Mouse (Mus musculus) intestine, embryonic 16.5 days (tissue): ENCODE measurements around the gene Thumpd3. TPM values are rescaled to one million over a fixed set of nuclear protein-coding genes. Genes with fewer than 3 reads are reported as not detected.
A peak's percentile ranks its signal among the peaks of the same experiment; 100 is the strongest.

Experiments
- ATAC-seq: fragments of 200-750 bp; cut with Nextera tagmentation; 2 replicates; pipeline ENCODE4 v1.8.0; 2017; ENCODE audit warnings: moderate TSS enrichment, moderate library complexity
- H3K27ac ChIP-seq: fragments of 300-500 bp; sonication (generic); 2 replicates; pipeline ENCODE4 v1.5.1; 2014; ENCODE audit warnings: mild to moderate bottlenecking, low read length
- H3K27me3 ChIP-seq: fragments of 300-500 bp; sonication (generic); replicated peaks from 2 replicates; pipeline ENCODE4 v1.6.1; 2014; ENCODE audit warnings: low read length, control low read depth, mixed read lengths; ENCODE audit not compliant: control insufficient read depth, insufficient read depth
- H3K36me3 ChIP-seq: fragments of 300-500 bp; sonication (generic); 2 replicates; pipeline ENCODE4 v1.6.1; 2014; ENCODE audit warnings: low read length, control low read depth; ENCODE audit not compliant: control insufficient read depth, insufficient read depth
- H3K4me1 ChIP-seq: fragments of 300-500 bp; sonication (generic); 2 replicates; pipeline ENCODE4 v1.6.1; 2014; ENCODE audit warnings: low read length, control low read depth, mixed read lengths; ENCODE audit not compliant: control insufficient read depth, insufficient read depth
- H3K4me2 ChIP-seq: fragments of 300-500 bp; sonication (generic); 2 replicates; pipeline ENCODE4 v1.6.1; 2014; ENCODE audit warnings: low read depth, low read length, control low read depth
- H3K4me3 ChIP-seq: fragments of 300-500 bp; sonication (generic); 2 replicates; pipeline ENCODE4 v1.5.1; 2014; ENCODE audit warnings: mild to moderate bottlenecking, low read length
- H3K9ac ChIP-seq: fragments of 300-500 bp; sonication (generic); 2 replicates; pipeline ENCODE4 v1.6.1; 2014; ENCODE audit warnings: low read depth, low read length
- H3K9me3 ChIP-seq: fragments of 300-500 bp; sonication (generic); 2 replicates; pipeline ENCODE4 v1.6.1; 2016; ENCODE audit warnings: low read length, control low read depth; ENCODE audit not compliant: control insufficient read depth
- WGBS: fragments of 180-500 bp; shearing (Covaris S2); extraction: QIAGEN DNeasy Blood & Tissue Kit; methylation state at CpG from one replicate; pipeline ENCODE4 v1.1.7; 2014; 5-methylcytosine and 5-hydroxymethylcytosine counted together
- polyA plus RNA-seq: library from polyadenylated mRNA; unstranded; fragments of >200 nt; fragmentation: Nextera tagmentation; extraction: Ambion mirVana; gene quantifications from 2 replicates; pipeline ENCODE4 v1.2.1, GENCODE M21; 2015

Thumpd3 gene
- polyA plus RNA-seq, 1 experiment from 2014 or later: 63.0 TPM

- Histone ChIP-seq H3K4me1 (peaks cover 7% of the 10 kb centered on the region; the same call in 1 of the 2 replicates), H3K27me3 (no peaks in the 10 kb centered on the region), H3K36me3 (no peaks in the 10 kb centered on the region), H3K27ac (no peak overlapping the region), H3K9ac (no peak overlapping the region), H3K4me3 (no peak overlapping the region), H3K9me3 (no peaks in the 10 kb centered on the region), H3K4me2 (no peak overlapping the region)
- no peak for ATAC-seq
- WGBS: 71% methylated on average over 3 of the region's 3 CpGs
Measured at GRCm38 (mm10) chr6:113032121-113032520, 13.9 kb upstream of the Thumpd3 start.

- Histone ChIP-seq H3K4me3 (no peak overlapping the region), H3K9me3 (no peaks in the 10 kb centered on the region), H3K4me2 (no peak overlapping the region), H3K36me3 (no peaks in the 10 kb centered on the region), H3K9ac (no peak overlapping the region), H3K4me1 (peaks cover 10% of the 10 kb centered on the region; the same call in 1 of the 2 replicates), H3K27me3 (no peaks in the 10 kb centered on the region), H3K27ac (no peak overlapping the region)
- WGBS: 80% methylated on average over 2 of the region's 2 CpGs
- no peak for ATAC-seq
Measured at GRCm38 (mm10) chr6:113033185-113033584, 12.8 kb upstream of the Thumpd3 start.

DNA sequence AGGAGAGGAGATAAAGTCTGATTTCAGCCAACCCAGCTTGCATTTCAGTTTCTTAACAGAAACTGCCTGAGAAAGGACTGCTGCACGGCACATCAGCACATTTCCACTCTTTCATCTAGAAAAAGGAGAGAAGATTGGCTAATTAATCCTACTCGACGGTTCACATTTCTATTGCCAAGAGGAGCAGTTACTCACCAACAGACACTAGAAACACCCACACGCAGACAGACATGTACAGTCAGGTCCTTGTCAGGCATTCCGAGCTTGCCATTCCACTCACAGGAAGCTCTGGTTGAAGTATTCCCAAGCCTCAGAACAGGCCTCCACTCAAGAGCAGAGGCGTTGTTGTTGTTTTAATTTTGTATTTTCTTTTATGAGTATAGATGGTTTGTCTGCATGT lies 11.6 kb upstream of the Thumpd3 start:
- WGBS: 66% methylated on average over 6 of the region's 6 CpGs
- no peak for ATAC-seq
- H3K27me3 ChIP-seq: no peaks in the 10 kb centered on the region
- H3K4me3 ChIP-seq: no peak overlapping the region
- H3K9ac ChIP-seq: no peak overlapping the region
- H3K4me1 ChIP-seq: peaks cover 10% of the 10 kb centered on the region; the same call in 1 of the 2 replicates
- no peaks in the 10 kb centered on the region for H3K9me3 ChIP-seq
- 0 out of 2 replicates have a peak overlapping the region, but pooled peaks have one; percentile 3 for H3K27ac ChIP-seq
- no peaks in the 10 kb centered on the region for H3K36me3 ChIP-seq
- no peak overlapping the region for H3K4me2 ChIP-seq

DNA sequence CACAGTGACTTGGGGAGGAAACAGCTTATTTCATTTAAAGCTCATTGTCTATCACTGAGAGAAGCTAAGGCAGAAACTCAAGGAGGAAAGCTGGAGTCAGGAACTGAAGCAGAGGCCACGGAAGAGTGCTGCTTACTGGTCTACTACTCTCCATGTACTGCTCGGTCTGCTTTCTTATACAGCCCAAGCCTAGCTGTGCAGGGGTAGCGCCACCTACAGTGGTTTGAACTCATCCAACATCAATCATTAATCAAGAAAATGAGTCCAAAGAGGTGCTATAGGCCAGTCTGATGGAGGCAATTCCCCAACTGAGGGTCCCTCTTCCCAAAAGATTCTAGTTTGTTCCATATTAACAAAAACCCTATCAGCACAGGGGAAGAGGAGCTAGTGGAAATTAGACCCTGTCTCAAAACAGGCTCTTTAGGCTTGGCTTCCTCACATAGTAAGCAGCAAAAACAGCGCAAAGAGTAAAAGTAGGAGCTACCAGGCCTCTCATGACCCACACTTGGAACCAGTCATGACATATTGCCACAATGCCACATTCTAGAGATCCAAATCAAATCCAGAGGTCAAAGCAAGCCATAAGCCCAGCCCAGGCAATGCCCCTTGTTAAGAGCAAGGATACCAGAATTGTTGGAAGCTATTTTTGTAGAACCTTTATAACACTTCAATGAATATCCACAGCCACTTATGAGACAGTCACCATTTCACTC lies 9.4 kb upstream of the Thumpd3 start:
- H3K9me3 ChIP-seq: no peaks in the 10 kb centered on the region
- no peak overlapping the region for H3K9ac ChIP-seq
- no peaks in the 10 kb centered on the region for H3K27me3 ChIP-seq
- 0 out of 2 replicates have a peak, but pooled peaks cover 3% of the 10 kb centered on the region for H3K4me1 ChIP-seq
- no peak overlapping the region for H3K4me2 ChIP-seq
- no peak for ATAC-seq
- H3K36me3 ChIP-seq: no peaks in the 10 kb centered on the region
- H3K27ac ChIP-seq: no peak overlapping the region
- 62% methylated on average over 4 of the region's 4 CpGs for WGBS
- H3K4me3 ChIP-seq: no peak overlapping the region

DNA sequence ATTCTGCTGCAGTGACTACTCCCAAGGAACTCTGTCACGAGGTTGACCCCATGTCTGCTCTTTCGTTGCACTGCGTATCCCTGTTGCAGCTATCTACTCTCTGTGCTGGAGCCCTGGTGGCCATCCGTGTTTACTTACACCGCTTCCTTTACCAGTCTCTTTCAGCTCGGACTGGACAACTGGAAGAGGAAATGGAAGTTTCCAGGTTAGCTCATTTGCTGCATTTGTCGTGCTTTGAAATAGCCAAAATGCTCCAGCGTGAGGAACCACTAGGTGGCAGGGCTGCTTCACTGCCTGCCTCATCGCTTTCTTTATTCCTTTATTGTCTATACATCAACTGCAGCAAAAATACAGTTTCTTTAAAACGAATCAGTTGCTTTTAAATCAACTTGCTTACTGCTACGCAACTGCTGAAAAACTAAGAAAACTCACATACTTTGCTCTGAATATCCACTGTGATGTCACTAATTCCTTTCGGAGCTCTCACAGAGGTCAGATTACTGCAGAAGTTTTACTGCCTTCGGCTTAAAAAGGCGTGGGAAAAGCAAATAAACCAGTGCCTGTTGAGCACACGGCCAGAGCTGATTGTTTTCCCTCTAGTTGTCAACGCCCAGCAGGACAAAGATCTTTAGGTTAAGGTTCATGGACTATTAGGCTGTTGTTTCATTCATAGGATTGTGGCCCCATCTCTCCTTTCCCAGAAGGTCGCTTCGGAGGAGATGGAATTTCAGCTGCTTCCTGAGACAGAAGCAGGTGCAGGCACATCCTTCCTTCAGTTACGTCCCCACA lies 7.9 kb upstream of the Thumpd3 start:
- Histone ChIP-seq H3K27me3 (no peaks in the 10 kb centered on the region), H3K9me3 (no peaks in the 10 kb centered on the region), H3K9ac (peak overlapping the region; percentile 54), H3K4me1 (0 out of 2 replicates have a peak, but pooled peaks cover 3% of the 10 kb centered on the region), H3K4me3 (peak overlapping the region; percentile 16), H3K4me2 (peak overlapping the region; percentile 45), H3K27ac (peak overlapping the region; percentile 73), H3K36me3 (no peaks in the 10 kb centered on the region)
- ATAC-seq: peak; percentile 93
- WGBS: 5% methylated on average over 19 of the region's 19 CpGs

- H3K9ac ChIP-seq: no peak overlapping the region
- H3K9me3 ChIP-seq: no peaks in the 10 kb centered on the region
- peak; percentile 71 for ATAC-seq
- H3K4me2 ChIP-seq: peak overlapping the region; percentile 45; the same call in 1 of the 2 replicates
- H3K27me3 ChIP-seq: no peaks in the 10 kb centered on the region
- H3K4me3 ChIP-seq: peak overlapping the region; percentile 10; the same call in 1 of the 2 replicates
- WGBS: 35% methylated on average over 5 of the region's 5 CpGs
- H3K4me1 ChIP-seq: 0 out of 2 replicates have a peak, but pooled peaks cover 3% of the 10 kb centered on the region
- H3K36me3 ChIP-seq: no peaks in the 10 kb centered on the region
- H3K27ac ChIP-seq: peak overlapping the region; percentile 73
Measured at GRCm38 (mm10) chr6:113038735-113039058, 7.3 kb upstream of the Thumpd3 start.

DNA sequence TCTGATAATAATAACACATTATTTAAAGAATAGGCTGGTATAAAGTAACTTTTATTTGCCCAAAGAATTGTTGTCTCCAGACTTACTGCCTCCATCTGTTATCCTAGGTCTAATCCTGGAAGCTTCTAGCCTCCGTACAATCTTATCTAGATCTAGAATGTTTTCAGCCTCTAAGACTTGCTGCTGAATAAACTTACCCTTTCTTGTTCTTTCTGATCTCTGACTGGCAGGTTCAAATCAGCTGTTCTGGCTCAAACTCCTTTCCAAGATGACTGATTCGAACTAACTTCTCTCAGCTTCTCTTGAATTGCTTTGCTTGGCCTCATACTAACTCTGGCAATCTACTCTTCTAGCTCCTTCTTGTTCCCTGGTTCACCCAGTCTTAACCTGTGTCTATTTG lies 5.7 kb upstream of the Thumpd3 start:
- ATAC-seq: no peak
- 77% methylated on average over 2 of the region's 2 CpGs for whole genome bisulfite sequencing
- H3K9ac ChIP-seq: no peak overlapping the region

GRCm38 (mm10) chr6:113041215-113041990 lies 4.6 kb upstream of the Thumpd3 start:
- 87% methylated on average over 11 of the region's 11 CpGs for WGBS
- peaks cover 11% of the 10 kb centered on the region for H3K4me1 ChIP-seq
- no peak overlapping the region for H3K9ac ChIP-seq
- H3K36me3 ChIP-seq: no peaks in the 10 kb centered on the region
- no peak overlapping the region for H3K4me3 ChIP-seq
- no peaks in the 10 kb centered on the region for H3K27me3 ChIP-seq
- no peak overlapping the region for H3K4me2 ChIP-seq
- H3K9me3 ChIP-seq: no peaks in the 10 kb centered on the region
- ATAC-seq: no peak
- H3K27ac ChIP-seq: no peak overlapping the region

More for the DNA sequence above, 5.7 kb upstream of the Thumpd3 start:
- H3K27ac ChIP-seq: no peak overlapping the region
- H3K4me2 ChIP-seq: no peak overlapping the region
- no peaks in the 10 kb centered on the region for H3K27me3 ChIP-seq
- H3K4me1 ChIP-seq: peaks cover 8% of the 10 kb centered on the region
- H3K4me3 ChIP-seq: no peak overlapping the region
- H3K36me3 ChIP-seq: no peaks in the 10 kb centered on the region
- H3K9me3 ChIP-seq: no peaks in the 10 kb centered on the region

DNA sequence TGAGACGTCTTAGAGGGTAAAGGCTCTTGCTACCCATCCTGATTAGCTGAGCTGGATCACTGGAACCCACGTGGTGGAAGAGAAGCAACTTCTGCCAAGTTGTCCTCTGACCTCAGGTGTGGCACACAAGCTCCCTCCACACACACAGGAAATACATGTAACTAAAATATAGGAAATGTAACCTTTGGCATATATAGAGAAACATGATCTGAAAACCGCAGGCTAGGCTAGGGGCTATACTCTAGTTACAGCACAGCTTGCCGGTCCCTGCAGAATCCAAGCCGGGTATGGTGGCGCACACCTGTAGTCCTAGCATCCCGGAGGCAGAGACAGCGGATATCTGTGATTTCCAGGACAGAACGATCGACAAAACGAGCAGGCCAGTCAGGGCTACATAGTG lies 450 bp upstream of the Thumpd3 start:
- Histone ChIP-seq H3K4me3 (peak overlapping the region; percentile 78), H3K9ac (peak overlapping the region; percentile 87), H3K36me3 (peaks cover 2% of the 10 kb centered on the region; the same call in 1 of the 2 replicates), H3K27ac (peak overlapping the region; percentile 99), H3K4me1 (peaks cover 16% of the 10 kb centered on the region), H3K27me3 (no peaks in the 10 kb centered on the region), H3K9me3 (no peaks in the 10 kb centered on the region), H3K4me2 (peak overlapping the region; percentile 89)
- ATAC-seq: peak; percentile 49
- WGBS: under 1% methylated on average over 11 of the region's 11 CpGs
